Mouse (Mus musculus): ENCODE measurements at regions not wholly inside any gene's neighbourhood (a gene's known extent, or its start where the extent isn't known, plus 50 kb on each side); places are given as distances from the start of the nearest gene placed in this dataset.

DNA sequence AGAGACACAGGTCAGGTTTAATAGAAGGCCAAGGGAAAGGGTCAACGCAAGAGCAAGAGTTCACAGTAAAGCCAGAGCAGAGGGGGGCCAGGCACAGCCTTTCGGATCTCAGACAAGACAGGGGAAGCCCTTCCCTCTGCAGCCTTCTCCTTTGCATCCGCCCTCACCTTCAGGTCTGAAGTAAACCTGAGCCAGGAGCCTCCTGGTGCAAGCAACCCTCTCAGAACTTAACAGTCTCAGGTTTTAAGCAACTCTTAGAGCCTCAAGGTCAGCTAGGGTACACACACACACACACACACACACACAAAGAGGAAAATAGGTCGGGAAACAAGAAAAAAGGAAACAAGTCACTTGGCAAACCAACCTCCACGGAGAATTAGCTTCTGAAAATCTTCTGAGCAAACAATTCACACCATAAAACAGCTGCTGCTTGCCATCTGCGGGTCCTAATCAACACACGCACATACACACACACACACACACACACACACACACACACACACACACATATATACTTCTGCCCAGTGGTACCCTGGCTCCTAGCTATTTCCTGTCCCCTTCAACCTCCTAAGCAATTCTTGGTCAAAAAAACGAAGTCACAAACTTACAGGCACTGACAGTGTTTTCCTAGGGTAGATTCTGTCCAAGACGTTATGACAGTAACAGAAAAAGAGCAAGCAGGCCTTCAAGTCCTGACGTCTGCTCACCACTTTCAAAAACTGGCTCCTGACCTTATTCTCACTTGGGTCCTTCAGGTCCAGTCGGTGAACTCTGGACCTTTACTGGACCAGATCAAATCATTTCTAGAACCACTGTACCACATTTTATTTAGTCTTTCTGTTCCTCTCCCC is 196.4 kb downstream of the Sox4 start:
- 26% methylated on average over 11 of the region's 11 CpGs for WGBS
- TF ChIP-seq CTCF (IDR thresholded peaks at IDR 0.05; ENCODE audit: low read depth) (no peak), EP300 (optimal IDR thresholded peaks at IDR 0.05) (peak; percentile 48)
- no peak for DNase-seq (ENCODE audit: low spot score)
- H3K27ac ChIP-seq (replicated peaks) = peak overlapping the region; percentile 93
- peak overlapping the region; percentile 30; the same call in 1 of the 2 replicates for H3K4me3 ChIP-seq (ENCODE audit: low read depth, low read length)
- no peaks in the 10 kb centered on the region for H3K36me3 ChIP-seq (ENCODE audit: control insufficient read depth, insufficient read depth, low read length)
- 0 out of 2 replicates have a peak, but pooled peaks cover 2% of the 10 kb centered on the region for H3K4me1 ChIP-seq (replicated peaks; ENCODE audit: control insufficient read depth, insufficient read depth)
- peak overlapping the region; percentile 60; the same call in 1 of the 2 replicates for H3K4me2 ChIP-seq (replicated peaks; ENCODE audit: low read depth)
- ATAC-seq (ENCODE audit: low FRiP score, low TSS enrichment) = no peak
- no peaks in the 10 kb centered on the region for H3K9me3 ChIP-seq (ENCODE audit: control insufficient read depth, low read length)
- no peak overlapping the region for H3K9ac ChIP-seq (ENCODE audit: low read length)
- no peaks in the 10 kb centered on the region for H3K27me3 ChIP-seq (ENCODE audit: control insufficient read depth, insufficient read depth, low read length)

GRCm38 (mm10) chr13:28754207-28754606 is 199.3 kb downstream of the Sox4 start:
- no peak overlapping the region for H3K4me2 ChIP-seq (replicated peaks; ENCODE audit: low read depth)
- no peak for ATAC-seq (ENCODE audit: low FRiP score, low TSS enrichment)
- 57% methylated on average over 5 of the region's 5 CpGs for WGBS
- H3K27ac ChIP-seq (replicated peaks) = no peak overlapping the region
- DNase-seq (ENCODE audit: low spot score) = no peak
- H3K9ac ChIP-seq (ENCODE audit: low read length) = no peak overlapping the region
- no peaks in the 10 kb centered on the region for H3K36me3 ChIP-seq (ENCODE audit: control insufficient read depth, insufficient read depth, low read length)
- no peak for TF ChIP-seq CTCF (IDR thresholded peaks at IDR 0.05; ENCODE audit: low read depth)
- TF ChIP-seq EP300 (optimal IDR thresholded peaks at IDR 0.05) = no peak
- H3K4me1 ChIP-seq (replicated peaks; ENCODE audit: control insufficient read depth, insufficient read depth) = 0 out of 2 replicates have a peak, but pooled peaks cover 2% of the 10 kb centered on the region
- H3K4me3 ChIP-seq (ENCODE audit: low read depth, low read length) = no peak overlapping the region
- no peaks in the 10 kb centered on the region for H3K9me3 ChIP-seq (ENCODE audit: control insufficient read depth, low read length)
- no peaks in the 10 kb centered on the region for H3K27me3 ChIP-seq (ENCODE audit: control insufficient read depth, insufficient read depth, low read length)

DNA sequence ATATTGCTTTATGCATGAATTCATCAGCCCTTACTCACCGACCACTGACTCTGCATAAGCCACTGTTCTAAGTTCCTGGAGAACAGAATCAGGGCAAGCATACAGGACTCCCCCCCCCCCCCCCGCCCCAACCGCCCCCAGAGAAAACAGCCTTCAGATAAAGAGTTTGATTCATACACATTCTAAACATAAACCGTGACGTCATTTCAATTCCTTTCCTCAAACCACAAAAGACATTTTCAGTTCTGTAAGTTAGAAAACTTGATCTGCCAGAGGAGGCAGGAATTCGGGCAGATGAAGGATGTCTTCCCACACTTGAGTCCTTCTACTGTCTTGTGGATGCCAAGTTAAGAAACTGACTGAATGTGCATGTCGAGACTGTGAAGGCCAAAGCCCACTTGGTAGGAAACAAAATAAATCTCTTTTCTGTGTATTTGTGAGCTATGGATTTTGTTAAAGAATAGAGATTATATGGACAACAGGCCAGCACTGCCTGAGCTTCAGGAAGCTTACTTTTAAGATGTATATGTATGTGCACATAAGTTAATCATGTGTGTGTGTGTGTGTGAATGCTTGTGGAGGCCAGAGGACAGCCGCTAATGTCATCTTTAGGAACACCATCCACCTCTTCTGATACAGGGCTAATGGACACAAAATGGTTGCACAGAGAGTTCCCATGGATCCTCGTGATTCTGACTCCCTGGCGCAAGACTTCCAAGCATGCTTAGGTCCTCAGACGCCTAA is 202.4 kb downstream of the Sox4 start:
- WGBS = 58% methylated on average over 11 of the region's 11 CpGs
- no peaks in the 10 kb centered on the region for H3K27me3 ChIP-seq (ENCODE audit: control insufficient read depth, insufficient read depth, low read length)
- H3K36me3 ChIP-seq (ENCODE audit: control insufficient read depth, insufficient read depth, low read length) = no peaks in the 10 kb centered on the region
- H3K4me3 ChIP-seq (ENCODE audit: low read depth, low read length) = no peak overlapping the region
- no peak for TF ChIP-seq CTCF (IDR thresholded peaks at IDR 0.05; ENCODE audit: low read depth)
- no peak for TF ChIP-seq EP300 (optimal IDR thresholded peaks at IDR 0.05)
- H3K9ac ChIP-seq (ENCODE audit: low read length) = no peak overlapping the region
- DNase-seq (ENCODE audit: low spot score) = no peak
- H3K27ac ChIP-seq (replicated peaks) = no peak overlapping the region
- no peaks in the 10 kb centered on the region for H3K4me1 ChIP-seq (replicated peaks; ENCODE audit: control insufficient read depth, insufficient read depth)
- H3K4me2 ChIP-seq (replicated peaks; ENCODE audit: low read depth) = no peak overlapping the region
- no peak for ATAC-seq (ENCODE audit: low FRiP score, low TSS enrichment)
- no peaks in the 10 kb centered on the region for H3K9me3 ChIP-seq (ENCODE audit: control insufficient read depth, low read length)

DNA sequence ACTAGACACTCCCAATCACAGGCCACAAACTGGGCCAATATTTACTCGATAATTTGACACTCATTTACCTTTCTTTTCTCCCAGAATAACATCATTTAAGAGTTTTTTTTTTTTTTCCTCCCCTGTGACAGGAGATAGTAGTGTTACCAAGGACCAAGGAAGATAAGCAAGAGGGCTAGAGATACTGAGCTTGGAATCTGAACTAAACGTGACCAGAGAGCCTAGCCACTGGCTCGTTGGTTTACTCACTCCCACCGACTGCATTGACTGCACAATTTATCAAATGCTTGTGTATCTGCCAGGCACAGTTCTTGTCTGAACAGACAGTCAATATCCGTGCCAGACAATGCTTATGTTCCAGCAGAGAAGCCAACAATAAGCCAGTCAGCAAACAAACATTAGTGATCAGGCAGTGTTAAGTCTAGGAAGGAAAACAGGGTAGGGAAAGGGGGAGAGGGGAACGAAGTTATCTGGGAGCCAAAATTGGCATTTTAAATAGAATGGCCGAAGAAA is 213.3 kb downstream of the Sox4 start:
- WGBS = 21% methylated on average over 7 of the region's 7 CpGs
- Histone ChIP-seq H3K4me3 (ENCODE audit: low read depth, low read length) (no peak overlapping the region), H3K27me3 (ENCODE audit: control insufficient read depth, insufficient read depth, low read length) (no peaks in the 10 kb centered on the region), H3K9ac (ENCODE audit: low read length) (no peak overlapping the region), H3K9me3 (ENCODE audit: control insufficient read depth, low read length) (no peaks in the 10 kb centered on the region), H3K4me1 (replicated peaks; ENCODE audit: control insufficient read depth, insufficient read depth) (no peaks in the 10 kb centered on the region), H3K27ac (replicated peaks) (no peak overlapping the region), H3K36me3 (ENCODE audit: control insufficient read depth, insufficient read depth, low read length) (no peaks in the 10 kb centered on the region), H3K4me2 (replicated peaks; ENCODE audit: low read depth) (no peak overlapping the region)
- DNase-seq (ENCODE audit: low spot score) = no peak
- TF ChIP-seq EP300 (optimal IDR thresholded peaks at IDR 0.05) (no peak), CTCF (IDR thresholded peaks at IDR 0.05; ENCODE audit: low read depth) (no peak)
- ATAC-seq (ENCODE audit: low FRiP score, low TSS enrichment) = no peak

- no peaks in the 10 kb centered on the region for H3K36me3 ChIP-seq (ENCODE audit: control insufficient read depth, insufficient read depth, low read length)
- ATAC-seq (ENCODE audit: low FRiP score, low TSS enrichment) = peak; percentile 47
- H3K4me1 ChIP-seq (replicated peaks; ENCODE audit: control insufficient read depth, insufficient read depth) = no peaks in the 10 kb centered on the region
- peak; percentile 34 for DNase-seq (ENCODE audit: low spot score)
- 24% methylated on average over 8 of the region's 8 CpGs for WGBS
- no peak overlapping the region for H3K4me3 ChIP-seq (ENCODE audit: low read depth, low read length)
- no peaks in the 10 kb centered on the region for H3K27me3 ChIP-seq (ENCODE audit: control insufficient read depth, insufficient read depth, low read length)
- no peak overlapping the region for H3K27ac ChIP-seq (replicated peaks)
- TF ChIP-seq CTCF (IDR thresholded peaks at IDR 0.05; ENCODE audit: low read depth) (no peak), EP300 (optimal IDR thresholded peaks at IDR 0.05) (no peak)
- no peak overlapping the region for H3K9ac ChIP-seq (ENCODE audit: low read length)
- H3K4me2 ChIP-seq (replicated peaks; ENCODE audit: low read depth) = no peak overlapping the region
- H3K9me3 ChIP-seq (ENCODE audit: control insufficient read depth, low read length) = no peaks in the 10 kb centered on the region
Measured at GRCm38 (mm10) chr13:28738160-28739100, 215.1 kb downstream of the Sox4 start.
